Mouse (Mus musculus) embryonic fibroblast, embryonic 13.5 days (primary cell): Measurements from ENCODE around the gene Dpp4.

ENCODE experiments used
- CTCF ChIP-seq: IDR thresholded peaks from 2 replicates; pipeline ENCODE4 v1.5.1; 2011; ENCODE audit warnings: mild to moderate bottlenecking, control low read depth, low read length, moderate library complexity, borderline replicate concordance; ENCODE audit not compliant: insufficient read depth
- POLR2A ChIP-seq: IDR thresholded peaks from 2 replicates; pipeline ENCODE4 v1.6.1; 2011; ENCODE audit warnings: low read depth, mild to moderate bottlenecking, control low read depth, low read length, moderate library complexity

DNA sequence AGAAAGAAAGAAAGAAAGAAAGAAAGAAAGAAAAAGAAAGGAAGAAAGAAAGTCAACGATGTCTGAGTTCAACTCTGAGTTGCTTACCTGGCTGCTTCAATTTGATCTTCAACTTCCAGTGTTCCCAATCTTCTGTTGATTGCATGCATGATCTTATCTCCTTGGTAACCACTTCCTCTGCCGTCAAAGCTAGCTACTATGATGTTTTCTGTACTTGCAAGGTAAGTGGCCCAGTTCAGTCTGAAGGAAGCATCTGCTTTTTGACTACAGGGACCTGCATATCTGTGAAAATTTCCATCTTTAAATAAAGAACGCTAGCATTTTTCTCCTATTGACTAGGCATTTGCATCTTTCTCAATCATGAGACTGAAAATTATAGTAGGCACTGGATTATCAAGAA lies 60.0 kb downstream of the Dpp4 start:
- TF ChIP-seq CTCF: no peak
- no peak for TF ChIP-seq POLR2A
